Mouse (Mus musculus) layer of hippocampus, adult 6 months (tissue): ENCODE measurements around the gene Ypel1. TPM values are rescaled to one million over a fixed set of nuclear protein-coding genes. Genes with fewer than 3 reads are reported as not detected.

Experiments
- long read RNA-seq, 2 experiments: library from polyadenylated mRNA; unstranded; transcript quantifications; one replicate each; pipeline ENCODE4 v2.0.0; 2019 to 2020
- microRNA-seq: library from miRNA; unstranded; fragments of <30 nt; microRNA quantifications from one replicate; pipeline ENCODE4 v1.2.0, GENCODE M21; 2020
- polyA plus RNA-seq: library from polyadenylated mRNA; unstranded; fragments of <200 nt; fragmentation: Nextera tagmentation; gene quantifications from 2 replicates; pipeline ENCODE4 v1.2.3, GENCODE M21; 2021

Gene Ypel1
- 23.7 and 29.0 TPM in 2 replicates for polyA plus RNA-seq
- long read RNA-seq, experiment 1, transcript Ypel1-204 (4 exons, 2,185 nt), result minor isoform, 7 of 67 reads
- long read RNA-seq, experiment 1, transcript Ypel1-201 (5 exons, 3,322 nt), result major isoform, 50 of 67 reads
- long read RNA-seq, experiment 1, partial matches to known transcripts, result 2 of 67 reads
- long read RNA-seq, experiment 1, other reads (novel, unspliced or antisense), result 7 of 67 reads
- long read RNA-seq, experiment 2, transcript Ypel1-204 (4 exons, 2,185 nt), result minor isoform, 11 of 123 reads
- long read RNA-seq, experiment 2, transcript Ypel1-201 (5 exons, 3,322 nt), result major isoform, 102 of 123 reads
- long read RNA-seq, experiment 2, partial matches to known transcripts, result 3 of 123 reads
- long read RNA-seq, experiment 2, other reads (novel, unspliced or antisense), result 7 of 123 reads

DNA sequence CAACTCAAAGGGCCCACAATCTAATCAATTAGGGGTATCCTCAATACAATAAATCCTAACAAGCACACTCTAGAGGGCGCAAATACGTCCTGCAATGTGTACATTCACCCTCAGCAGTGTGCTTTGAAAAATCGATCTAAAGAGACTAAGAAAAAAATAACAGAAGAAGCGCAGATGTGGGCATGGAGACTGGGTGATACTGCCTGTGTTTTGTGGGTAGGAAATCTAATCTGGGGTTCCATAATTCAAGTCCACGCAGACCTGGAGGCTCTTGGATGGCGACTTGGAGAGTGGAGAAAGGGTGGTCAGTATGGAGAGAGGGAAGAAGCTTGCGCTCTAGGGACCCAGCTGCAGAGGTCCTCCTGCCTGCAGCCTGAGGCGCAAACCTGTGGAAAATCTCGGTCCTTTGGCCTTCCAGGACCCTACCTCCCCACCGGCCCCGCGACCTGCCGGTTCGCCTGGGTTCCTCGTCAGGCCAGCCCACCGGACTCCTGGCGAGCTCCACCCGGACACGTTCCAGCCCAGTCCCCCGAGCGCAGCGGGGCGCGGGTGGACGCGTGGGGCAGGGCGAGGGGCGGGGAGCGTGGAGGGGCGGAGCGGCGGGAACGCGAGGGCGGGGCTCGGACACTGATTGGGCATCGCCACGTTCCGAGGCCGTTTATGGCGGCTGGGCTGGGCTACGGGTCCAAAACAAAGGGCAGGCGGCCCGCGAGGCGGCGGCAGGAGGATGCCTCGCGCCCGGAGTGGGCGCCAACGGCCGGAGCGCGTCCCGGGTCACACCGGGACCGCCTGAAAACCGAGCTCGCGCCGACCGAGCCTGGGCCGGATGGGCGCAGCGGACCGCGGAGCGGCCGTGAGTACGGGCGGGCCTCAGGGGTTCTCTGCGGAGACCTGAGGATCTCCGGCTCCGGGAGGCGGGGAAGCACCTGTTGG is at the start of gene Ypel1:
TSS of gene Ypel1 (plus strand) at position 186 of the 933 bp plus-strand sequence.

DNA sequence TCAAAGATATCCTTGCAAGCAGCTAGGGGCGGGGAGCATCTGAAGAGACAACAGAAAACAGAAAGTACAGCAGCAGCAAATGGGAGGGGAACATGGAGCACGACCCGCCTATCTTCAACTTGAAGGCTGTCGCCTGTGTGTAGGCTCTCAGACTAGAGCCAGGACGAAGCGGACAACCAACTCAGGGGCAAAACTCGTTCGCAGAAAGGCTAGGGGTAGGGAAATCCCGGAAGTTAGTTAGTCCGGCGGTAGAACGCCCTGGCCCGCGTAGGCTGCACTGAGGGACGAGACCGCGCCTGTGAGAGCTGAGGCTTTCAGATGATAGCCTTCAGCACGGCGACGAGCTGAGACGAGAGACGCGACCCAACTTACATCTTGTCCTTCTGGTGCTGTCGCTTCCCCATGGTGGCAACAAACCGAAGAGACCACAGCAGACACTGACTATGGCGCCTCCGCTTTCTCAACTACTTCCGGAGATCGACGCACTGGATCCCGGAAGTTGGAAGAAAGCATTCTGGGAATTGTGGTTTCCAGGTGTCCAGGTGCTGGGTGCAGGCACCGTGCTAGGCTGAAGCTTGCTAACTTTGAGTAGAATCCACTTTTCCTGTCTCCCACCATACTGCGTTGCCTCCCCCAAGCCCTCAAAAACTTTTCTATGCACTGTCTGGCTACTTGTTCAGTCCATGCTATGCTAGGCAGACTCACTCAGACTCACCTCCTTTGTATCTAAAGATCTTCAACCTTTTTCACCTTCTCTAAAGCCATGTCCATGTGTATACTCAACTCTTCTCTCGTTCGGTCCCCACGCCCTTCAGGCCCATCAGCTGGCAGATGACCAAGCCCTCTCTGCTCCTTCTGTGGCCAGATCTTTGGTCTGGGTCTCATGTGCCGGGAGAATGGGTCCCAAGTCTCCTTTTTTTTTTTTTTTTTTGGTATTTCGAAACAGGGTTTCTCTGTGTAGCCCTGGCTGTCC is 41.6 kb downstream of the Ypel1 start, which contains the start of gene Ppil2:
TSS of gene Ppil2 (minus strand) at position 487 of the 973 bp plus-strand sequence.

DNA sequence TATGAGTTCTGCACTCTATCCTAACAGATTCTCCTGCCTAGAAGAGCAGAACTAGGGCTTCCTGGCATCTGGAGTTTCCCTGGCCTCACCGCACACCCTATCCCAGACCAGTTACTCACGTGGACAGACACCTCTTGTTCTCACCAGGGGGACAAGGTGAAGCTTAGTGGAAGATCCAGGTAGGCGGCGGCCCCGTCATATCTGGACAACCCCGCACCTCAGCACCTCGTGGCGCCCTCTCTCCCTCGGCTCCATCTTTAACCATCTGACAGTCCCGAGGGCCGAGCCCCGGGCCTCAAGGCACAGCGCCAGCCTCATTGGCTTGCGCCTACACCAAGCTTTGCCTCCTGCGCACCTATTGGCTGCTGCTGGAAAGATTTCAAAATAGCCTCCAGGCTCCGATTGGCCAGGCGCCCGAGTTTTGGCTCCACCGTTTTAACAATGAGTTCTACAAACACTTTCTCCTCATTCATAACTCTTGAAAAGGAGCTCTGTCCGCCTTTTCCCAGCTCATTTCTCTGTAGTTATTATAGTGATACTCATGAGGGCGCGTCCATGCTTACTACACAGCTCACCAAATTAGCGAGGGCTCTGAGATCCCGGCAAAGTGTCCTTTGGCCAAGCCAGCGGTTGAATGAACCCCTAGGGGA is 55.5 kb downstream of the Ypel1 start, which contains the start of gene 2610318N02Rik:
TSS of gene 2610318N02Rik (minus strand) at position 297 of the 650 bp plus-strand sequence.

DNA sequence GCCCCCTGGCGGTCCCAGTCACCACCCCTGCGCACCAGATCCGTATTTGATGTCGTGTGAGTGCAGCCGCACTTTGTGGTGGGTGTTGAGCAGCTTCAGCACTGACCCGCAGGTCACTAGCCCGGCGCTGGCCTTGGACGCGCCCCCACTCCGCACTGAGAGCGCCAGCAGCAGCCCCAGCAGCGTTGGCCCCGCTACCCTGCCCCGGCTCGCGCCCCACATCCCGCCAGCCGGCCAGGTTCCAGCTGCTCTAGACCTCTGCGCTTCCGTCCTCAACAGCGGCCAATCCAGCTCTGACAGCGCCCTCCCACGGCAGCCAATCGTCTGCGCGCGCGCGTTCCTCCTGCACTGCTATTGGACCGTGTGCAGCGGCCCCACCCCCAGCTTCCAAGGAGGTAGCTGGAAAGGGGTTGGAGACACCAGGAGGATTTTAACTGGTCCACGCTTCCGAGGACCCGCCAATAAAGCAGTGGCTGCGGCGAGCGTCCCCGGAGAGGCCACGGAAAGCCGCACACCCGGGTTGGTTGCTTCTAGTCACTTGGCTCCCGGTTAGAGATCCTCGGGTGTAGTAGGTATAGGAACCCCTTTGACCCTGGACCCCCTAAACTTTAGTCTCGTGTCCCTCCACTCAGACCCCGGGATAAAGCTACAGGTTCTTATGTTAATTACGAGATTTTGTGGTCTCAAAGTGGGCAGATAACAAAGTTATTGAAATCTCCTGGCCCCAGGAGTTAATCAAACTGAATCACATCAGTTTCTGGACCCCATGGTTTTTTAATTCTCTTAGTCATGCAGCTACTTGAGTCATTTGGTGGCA is 62.8 kb downstream of the Ypel1 start, which contains the start of gene Sdf2l1:
TSS of gene Sdf2l1 (minus strand) at position 295 of the 817 bp plus-strand sequence.

Small RNA genes within 50 kb of the gene (microRNA-seq; reads per million reads assigned to microRNA genes)
- gene Mir130b (114 reads per million, percentile 60 among the genes with 10 or more reads in this experiment), gene Mir301b (0.64 reads per million)

Other genes starting within 250 kb of the Ypel1 start
- gene Spag6l, start 240.2 kb upstream of the Ypel1 start, polyA plus RNA-seq, result 9.5 and 12.1 TPM in 2 replicates
- not detected in 2 replicates for gene Igll1, start 205.7 kb upstream of the Ypel1 start, polyA plus RNA-seq
- 23.7 and 26.3 TPM in 2 replicates for gene Top3b, start 199.0 kb upstream of the Ypel1 start, polyA plus RNA-seq
- gene Vpreb1, start 198.9 kb upstream of the Ypel1 start, polyA plus RNA-seq, result 0.77 and 1.7 TPM in 2 replicates
- gene Ppm1f, start 173.2 kb upstream of the Ypel1 start, polyA plus RNA-seq, result 6.8 and 8.5 TPM in 2 replicates
- 138 and 148 TPM in 2 replicates for gene Mapk1, start 86.3 kb upstream of the Ypel1 start, polyA plus RNA-seq
- gene Ppil2, start 41.6 kb downstream of the Ypel1 start, polyA plus RNA-seq, result 78.4 and 79.2 TPM in 2 replicates
- 1.3 and 2.2 TPM in 2 replicates for gene 2610318N02Rik, start 55.5 kb downstream of the Ypel1 start, polyA plus RNA-seq
- 32.6 and 49.5 TPM in 2 replicates for gene Sdf2l1, start 62.7 kb downstream of the Ypel1 start, polyA plus RNA-seq
- gene Ydjc, start 74.9 kb downstream of the Ypel1 start, polyA plus RNA-seq, result 37.9 and 45.2 TPM in 2 replicates
- gene Ccdc116, start 77.5 kb downstream of the Ypel1 start, polyA plus RNA-seq, result 0.29 and 0.79 TPM in 2 replicates
- 112 and 119 TPM in 2 replicates for gene Ube2l3, start 133.0 kb downstream of the Ypel1 start, polyA plus RNA-seq
- 0.44 and 0.63 TPM in 2 replicates for gene Rimbp3, start 138.9 kb downstream of the Ypel1 start, polyA plus RNA-seq
- 0.30 and 0.44 TPM in 2 replicates for gene Hic2, start 163.9 kb downstream of the Ypel1 start, polyA plus RNA-seq
- 115 and 119 TPM in 2 replicates for gene Tmem191c, start 206.4 kb downstream of the Ypel1 start, polyA plus RNA-seq